Mouse (Mus musculus): ENCODE results near the gene Phldb1. TPM values are rescaled to one million over a fixed set of nuclear protein-coding genes. Genes with fewer than 3 reads are reported as not detected.

Gene Phldb1
- polyA plus RNA-seq, 1 experiment = 3.8 TPM

- H3K27ac ChIP-seq (ENCODE audit: control insufficient read depth, insufficient read depth, low read depth, low read length) = no peak overlapping the region
- no peaks in the 10 kb centered on the region for H3K36me3 ChIP-seq (ENCODE audit: control insufficient read depth, insufficient read depth, low read length)
- H3K27me3 ChIP-seq (ENCODE audit: control insufficient read depth, insufficient read depth, low read length) = no peaks in the 10 kb centered on the region; the same call in 1 of the 2 replicates
- TF ChIP-seq POLR2A (IDR thresholded peaks at IDR 0.05; ENCODE audit: control insufficient read depth, low read depth, low read length) (no peak), CTCF (IDR thresholded peaks at IDR 0.05; ENCODE audit: control insufficient read depth, insufficient read depth, insufficient replicate concordance, low read depth, low read length) (no peak)
- H3K4me3 ChIP-seq (ENCODE audit: control insufficient read depth, low read depth, low read length) = peak overlapping the region; percentile 30
- peaks cover 16% of the 10 kb centered on the region for H3K4me1 ChIP-seq (ENCODE audit: control insufficient read depth, insufficient read depth, low read length)
Measured at GRCm38 (mm10) chr9:44707749-44708428, 27.1 kb downstream of the Phldb1 start.

DNA sequence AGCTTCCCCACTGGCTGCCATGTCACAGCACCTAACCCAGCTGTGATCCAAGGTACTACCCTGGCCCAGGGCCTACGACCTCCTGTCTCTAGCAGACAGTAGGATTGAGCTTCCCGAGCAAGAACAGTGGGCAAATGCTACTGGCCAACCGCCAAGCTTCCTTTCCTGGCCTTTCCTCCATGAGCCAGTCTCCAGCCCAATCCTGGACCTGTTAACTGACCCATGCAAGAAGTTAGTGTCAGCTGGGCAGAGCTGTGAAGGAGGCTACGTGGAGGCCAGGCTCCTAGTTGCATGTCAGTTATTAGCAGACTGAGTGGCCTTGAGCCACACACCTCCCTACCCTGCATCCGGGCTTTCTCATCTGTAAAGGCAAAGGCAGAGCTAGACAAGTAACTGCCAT, 35.3 kb downstream of the Phldb1 start:
- Histone ChIP-seq H3K4me1 (ENCODE audit: control insufficient read depth, insufficient read depth, low read length) (no peaks in the 10 kb centered on the region), H3K27me3 (ENCODE audit: control insufficient read depth, insufficient read depth, low read length) (no peaks in the 10 kb centered on the region), H3K4me3 (ENCODE audit: control insufficient read depth, low read depth, low read length) (no peak overlapping the region), H3K27ac (ENCODE audit: control insufficient read depth, insufficient read depth, low read depth, low read length) (no peak overlapping the region), H3K36me3 (ENCODE audit: control insufficient read depth, insufficient read depth, low read length) (no peaks in the 10 kb centered on the region)
- no peak for TF ChIP-seq CTCF (IDR thresholded peaks at IDR 0.05; ENCODE audit: control insufficient read depth, insufficient read depth, insufficient replicate concordance, low read depth, low read length)
- no peak for TF ChIP-seq POLR2A (IDR thresholded peaks at IDR 0.05; ENCODE audit: control insufficient read depth, low read depth, low read length)

GRCm38 (mm10) chr9:44699196-44699595, 35.8 kb downstream of the Phldb1 start:
- no peaks in the 10 kb centered on the region for H3K36me3 ChIP-seq (ENCODE audit: control insufficient read depth, insufficient read depth, low read length)

GRCm38 (mm10) chr9:44697866-44698265, 37.1 kb downstream of the Phldb1 start:
- H3K4me3 ChIP-seq (ENCODE audit: control insufficient read depth, low read depth, low read length) = no peak overlapping the region
- H3K36me3 ChIP-seq (ENCODE audit: control insufficient read depth, insufficient read depth, low read length) = no peaks in the 10 kb centered on the region
- no peaks in the 10 kb centered on the region for H3K4me1 ChIP-seq (ENCODE audit: control insufficient read depth, insufficient read depth, low read length)
- no peaks in the 10 kb centered on the region for H3K27me3 ChIP-seq (ENCODE audit: control insufficient read depth, insufficient read depth, low read length)
- H3K27ac ChIP-seq (ENCODE audit: control insufficient read depth, insufficient read depth, low read depth, low read length) = no peak overlapping the region
- no peak for TF ChIP-seq CTCF (IDR thresholded peaks at IDR 0.05; ENCODE audit: control insufficient read depth, insufficient read depth, insufficient replicate concordance, low read depth, low read length)
- no peak for TF ChIP-seq POLR2A (IDR thresholded peaks at IDR 0.05; ENCODE audit: control insufficient read depth, low read depth, low read length)

More at GRCm38 (mm10) chr9:44699196-44699595, 35.8 kb downstream of the Phldb1 start:
- Histone ChIP-seq H3K4me3 (ENCODE audit: control insufficient read depth, low read depth, low read length) (no peak overlapping the region), H3K27me3 (ENCODE audit: control insufficient read depth, insufficient read depth, low read length) (no peaks in the 10 kb centered on the region), H3K4me1 (ENCODE audit: control insufficient read depth, insufficient read depth, low read length) (no peaks in the 10 kb centered on the region), H3K27ac (ENCODE audit: control insufficient read depth, insufficient read depth, low read depth, low read length) (no peak overlapping the region)
- TF ChIP-seq CTCF (IDR thresholded peaks at IDR 0.05; ENCODE audit: control insufficient read depth, insufficient read depth, insufficient replicate concordance, low read depth, low read length) (no peak), POLR2A (IDR thresholded peaks at IDR 0.05; ENCODE audit: control insufficient read depth, low read depth, low read length) (no peak)

- Histone ChIP-seq H3K36me3 (ENCODE audit: control insufficient read depth, insufficient read depth, low read length) (no peaks in the 10 kb centered on the region), H3K4me3 (ENCODE audit: control insufficient read depth, low read depth, low read length) (no peak overlapping the region), H3K27me3 (ENCODE audit: control insufficient read depth, insufficient read depth, low read length) (no peaks in the 10 kb centered on the region), H3K27ac (ENCODE audit: control insufficient read depth, insufficient read depth, low read depth, low read length) (no peak overlapping the region), H3K4me1 (ENCODE audit: control insufficient read depth, insufficient read depth, low read length) (peaks cover 4% of the 10 kb centered on the region)
- TF ChIP-seq POLR2A (IDR thresholded peaks at IDR 0.05; ENCODE audit: control insufficient read depth, low read depth, low read length) = no peak
- TF ChIP-seq CTCF (IDR thresholded peaks at IDR 0.05; ENCODE audit: control insufficient read depth, insufficient read depth, insufficient replicate concordance, low read depth, low read length) = no peak
Measured at GRCm38 (mm10) chr9:44693071-44693470, 41.9 kb downstream of the Phldb1 start.

- Histone ChIP-seq H3K4me1 (ENCODE audit: control insufficient read depth, insufficient read depth, low read length) (peaks cover 4% of the 10 kb centered on the region), H3K27ac (ENCODE audit: control insufficient read depth, insufficient read depth, low read depth, low read length) (no peak overlapping the region), H3K36me3 (ENCODE audit: control insufficient read depth, insufficient read depth, low read length) (no peaks in the 10 kb centered on the region), H3K27me3 (ENCODE audit: control insufficient read depth, insufficient read depth, low read length) (no peaks in the 10 kb centered on the region), H3K4me3 (ENCODE audit: control insufficient read depth, low read depth, low read length) (no peak overlapping the region)
- TF ChIP-seq POLR2A (IDR thresholded peaks at IDR 0.05; ENCODE audit: control insufficient read depth, low read depth, low read length) = no peak
- no peak for TF ChIP-seq CTCF (IDR thresholded peaks at IDR 0.05; ENCODE audit: control insufficient read depth, insufficient read depth, insufficient replicate concordance, low read depth, low read length)
Measured at GRCm38 (mm10) chr9:44691671-44692520, 43.1 kb downstream of the Phldb1 start.

DNA sequence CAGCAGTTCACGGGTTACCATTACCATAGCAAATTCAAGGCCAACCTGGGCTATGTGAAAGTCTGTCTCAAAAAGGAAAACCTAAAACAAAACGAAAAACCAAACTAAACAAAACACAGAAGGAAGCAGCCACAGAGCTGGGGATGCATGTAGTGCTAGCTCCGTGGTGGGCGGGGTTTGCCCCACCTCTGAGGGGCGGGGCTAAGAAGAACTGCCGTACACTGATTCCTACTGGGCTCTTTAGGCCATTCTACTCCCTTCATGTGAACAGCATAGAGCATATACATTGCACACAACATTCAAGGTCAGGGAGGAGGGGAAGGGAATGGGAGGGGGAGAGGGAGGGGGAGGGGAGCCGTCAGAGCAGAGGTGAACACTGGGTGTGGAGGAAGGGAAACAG, 44.4 kb downstream of the Phldb1 start:
- H3K36me3 ChIP-seq (ENCODE audit: control insufficient read depth, insufficient read depth, low read length) = no peaks in the 10 kb centered on the region
- H3K4me3 ChIP-seq (ENCODE audit: control insufficient read depth, low read depth, low read length) = no peak overlapping the region
- no peak overlapping the region for H3K27ac ChIP-seq (ENCODE audit: control insufficient read depth, insufficient read depth, low read depth, low read length)
- peaks cover 4% of the 10 kb centered on the region for H3K4me1 ChIP-seq (ENCODE audit: control insufficient read depth, insufficient read depth, low read length)
- TF ChIP-seq POLR2A (IDR thresholded peaks at IDR 0.05; ENCODE audit: control insufficient read depth, low read depth, low read length) (no peak), CTCF (IDR thresholded peaks at IDR 0.05; ENCODE audit: control insufficient read depth, insufficient read depth, insufficient replicate concordance, low read depth, low read length) (no peak)
- H3K27me3 ChIP-seq (ENCODE audit: control insufficient read depth, insufficient read depth, low read length) = no peaks in the 10 kb centered on the region

Data from testis, adult 2 months (tissue).